Mouse (Mus musculus) kidney, adult 9 months (tissue): ENCODE results near the gene Cldn17.
A peak's percentile ranks its signal among the peaks of the same experiment; 100 is the strongest.

Experiments
- DNase-seq: peaks from one replicate; pipeline ENCODE4 v3.0.0; 2022

Cldn17 gene

DNA sequence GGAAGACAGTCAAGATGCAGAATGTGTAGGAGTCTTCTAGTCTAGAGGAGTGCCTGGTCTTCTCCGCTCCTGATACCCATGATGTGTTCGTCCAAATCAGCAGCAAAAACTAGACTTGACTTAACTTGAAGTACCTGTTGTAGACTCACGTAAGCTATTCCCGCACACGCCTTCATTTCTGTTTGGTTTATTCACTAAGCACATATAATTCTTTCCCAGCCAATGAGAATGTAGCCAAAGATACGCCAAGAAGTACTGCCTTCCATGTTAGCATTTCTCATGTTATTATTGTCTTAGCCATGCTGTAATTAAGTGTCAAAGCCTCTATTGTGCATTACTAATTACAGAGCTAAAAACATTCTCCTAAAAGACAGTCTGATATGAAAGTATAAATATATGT is at the start of gene Cldn17:
TSS of gene Cldn17 (minus strand) at position 101 of the 400 bp plus-strand sequence.
- no peak for DNase-seq

GRCm38 (mm10) chr16:88542488-88542887 is 35.7 kb upstream of the Cldn17 start:
- peak; percentile 75 for DNase-seq

DNA sequence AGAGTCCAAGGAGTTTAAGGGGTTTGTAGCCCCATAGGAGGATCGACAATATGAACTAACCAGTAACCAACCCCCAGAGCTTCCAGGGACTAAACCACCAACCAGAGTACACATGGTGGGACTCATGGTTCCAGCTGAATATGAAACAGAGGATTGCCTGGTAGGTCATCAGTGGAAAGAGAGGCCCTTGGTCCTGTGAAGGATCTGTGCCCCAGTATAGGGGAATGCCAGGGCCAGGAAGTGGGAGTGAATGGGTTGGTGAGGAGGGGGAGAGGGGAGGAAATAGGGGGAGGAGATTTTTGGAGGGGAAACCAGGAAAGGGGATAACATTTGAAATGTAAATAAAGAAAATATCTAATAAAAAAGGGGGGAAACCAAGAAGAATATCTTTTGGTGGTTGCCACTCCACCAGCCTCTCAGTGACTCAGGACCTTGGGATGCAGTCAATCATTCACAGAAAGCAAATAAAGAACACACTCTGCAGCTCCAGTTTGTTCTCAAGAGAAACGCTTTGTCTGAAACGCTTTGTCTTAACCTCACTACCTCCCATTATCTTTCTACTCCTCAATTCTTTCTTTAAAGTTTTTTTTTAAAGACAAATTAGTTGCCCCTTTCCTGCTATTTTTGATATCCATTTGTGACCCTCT is 33.2 kb upstream of the Cldn17 start:
- DNase-seq: peak; percentile 34

DNA sequence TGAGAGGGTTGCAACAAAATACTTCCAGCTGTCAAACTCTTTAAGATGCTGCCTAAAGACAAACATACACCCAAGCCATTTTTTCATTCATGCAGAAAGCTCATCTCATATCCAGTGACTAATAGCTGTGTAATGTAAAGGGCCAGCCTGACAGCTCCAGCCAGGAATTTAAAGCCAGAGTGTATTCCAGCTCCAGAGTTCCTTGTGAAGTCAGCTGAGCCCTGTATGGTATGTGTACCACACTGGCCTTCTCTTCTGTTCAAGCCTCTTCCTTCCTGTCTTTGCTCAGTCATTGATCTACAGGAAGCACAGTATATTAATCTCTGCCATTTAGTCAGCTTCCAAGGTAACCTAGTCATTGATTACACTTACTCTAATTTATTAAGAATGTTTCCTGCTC is 4.6 kb upstream of the Cldn17 start:
- DNase-seq: no peak

- no peak for DNase-seq
Measured at GRCm38 (mm10) chr16:88508150-88508549, 1.4 kb upstream of the Cldn17 start.

- no peak for DNase-seq
Measured at GRCm38 (mm10) chr16:88506338-88506737, 440 bp downstream of the Cldn17 start.

DNA sequence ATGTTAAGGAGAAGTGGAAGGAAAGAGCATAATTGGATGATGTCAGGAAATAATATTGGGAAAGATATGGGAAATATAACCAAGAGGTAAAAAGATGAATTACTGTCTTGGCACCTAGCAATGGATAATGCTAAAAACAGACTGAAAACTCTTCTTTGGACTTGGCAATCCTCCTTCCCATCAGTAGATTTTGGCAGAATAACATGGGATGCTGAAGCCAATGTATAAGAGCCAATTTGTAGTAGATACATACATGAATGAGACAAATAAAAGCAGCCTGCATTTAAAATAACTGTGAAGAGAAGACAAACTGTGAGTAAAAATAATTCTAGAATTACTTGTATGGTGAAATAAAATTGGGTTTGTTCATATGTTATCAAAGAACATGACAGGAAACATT is 18.7 kb downstream of the Cldn17 start:
- DNase-seq: no peak

DNA sequence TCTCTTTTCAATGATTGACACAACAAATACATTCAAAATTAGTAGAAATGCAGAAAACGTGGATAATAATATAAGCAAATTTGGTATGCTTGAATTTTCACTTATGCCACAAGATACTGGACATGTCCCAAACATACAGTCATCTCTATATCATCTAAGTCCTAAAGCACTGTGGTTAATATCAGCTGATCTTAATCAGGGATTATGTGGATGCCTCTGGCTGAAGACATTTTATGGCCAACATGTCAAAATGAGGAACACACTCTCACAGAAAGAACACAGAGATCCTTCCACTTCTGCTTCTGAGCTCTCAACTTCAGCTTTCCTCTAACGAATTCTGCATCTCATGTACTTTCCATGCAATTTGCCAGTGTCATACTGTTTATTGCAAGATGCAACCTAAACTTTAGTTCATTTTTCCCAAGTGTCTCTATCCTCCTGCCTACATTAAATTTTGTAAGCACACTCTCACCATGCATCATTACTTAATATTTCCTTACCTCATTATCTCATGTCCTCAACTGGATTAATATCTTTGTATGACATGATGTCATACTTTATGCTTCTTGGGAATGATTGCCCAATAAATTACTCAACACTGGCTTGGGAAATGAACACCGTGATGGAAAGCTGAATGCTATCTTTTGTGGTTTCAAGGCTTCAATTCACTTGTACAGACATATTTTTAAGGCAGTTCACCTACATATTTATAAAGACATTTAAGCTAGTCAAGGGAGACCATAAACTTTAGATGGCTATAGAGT is 26.6 kb downstream of the Cldn17 start:
- no peak for DNase-seq

- DNase-seq: no peak
Measured at GRCm38 (mm10) chr16:88463235-88463634, 43.5 kb downstream of the Cldn17 start.
